Mouse (Mus musculus): Measurements from ENCODE around the gene Crebzf. TPM values are rescaled to one million over a fixed set of nuclear protein-coding genes. Genes with fewer than 3 reads are reported as not detected.

The Crebzf gene
- polyA plus RNA-seq, 1 experiment from 2014 or later: 17.0 TPM

DNA sequence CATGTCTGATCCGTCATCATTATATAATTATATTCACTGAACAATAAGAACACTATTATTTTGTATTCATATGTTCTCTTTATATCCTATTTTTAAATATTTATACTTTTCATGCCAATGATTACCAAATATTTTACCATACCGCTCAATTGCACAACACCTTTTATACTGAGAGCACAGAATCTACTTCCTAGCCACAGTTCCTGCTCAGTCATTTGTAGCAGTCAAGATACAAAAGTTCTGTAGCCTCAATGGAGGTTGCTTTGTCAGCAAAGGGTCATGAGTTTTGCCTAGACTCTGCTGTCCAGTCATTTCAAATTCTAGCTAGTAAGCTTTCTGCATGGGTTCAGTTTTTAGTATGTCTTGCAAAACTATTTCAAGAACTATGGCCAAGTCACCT, 40.1 kb downstream of the Crebzf start:
- H3K36me3 ChIP-seq: no peaks in the 10 kb centered on the region
- no peaks in the 10 kb centered on the region for H3K9me3 ChIP-seq (replicated peaks)
- no peak overlapping the region for H3K27ac ChIP-seq
- no peak overlapping the region for H3K4me3 ChIP-seq
- H3K4me1 ChIP-seq (replicated peaks): no peaks in the 10 kb centered on the region
- no peak for ATAC-seq (replicated peaks; ENCODE audit: insufficient number of reproducible peaks, insufficient read depth, low FRiP score, low read depth)
- no peak overlapping the region for H3K9ac ChIP-seq
- peaks cover 3% of the 10 kb centered on the region; the same call in 1 of the 2 replicates for H3K27me3 ChIP-seq
- H3K4me2 ChIP-seq: no peak overlapping the region
- 82% methylated on average over 2 of the region's 2 CpGs for WGBS

Other genes with a start within 250 kb of the Crebzf start
- not detected in 2 replicates for gene Ccdc83, start 177.0 kb upstream of the Crebzf start, polyA plus RNA-seq (2015; fragmentation: Nextera tagmentation; extraction: Ambion mirVana)
- gene Sytl2, start 140.5 kb upstream of the Crebzf start, polyA plus RNA-seq (2015; fragmentation: Nextera tagmentation; extraction: Ambion mirVana): 6.6 and 7.4 TPM in 2 replicates
- 0.67 and 0.70 TPM in 2 replicates for gene Ccdc89, start 16.2 kb upstream of the Crebzf start, polyA plus RNA-seq (2015; fragmentation: Nextera tagmentation; extraction: Ambion mirVana)
- 104 and 119 TPM in 2 replicates for gene Tmem126a, start 14.5 kb downstream of the Crebzf start, polyA plus RNA-seq (2015; fragmentation: Nextera tagmentation; extraction: Ambion mirVana)
- gene Tmem126b, start 33.3 kb downstream of the Crebzf start, polyA plus RNA-seq (2015; fragmentation: Nextera tagmentation; extraction: Ambion mirVana): 29.6 and 30.8 TPM in 2 replicates
- 6.3 and 8.6 TPM in 2 replicates for gene Dlg2, start 33.9 kb downstream of the Crebzf start, polyA plus RNA-seq (2015; fragmentation: Nextera tagmentation; extraction: Ambion mirVana)